Mouse (Mus musculus) ES-Bruce4 (cell line): ENCODE measurements around the gene Prkch. TPM values are rescaled to one million over a fixed set of nuclear protein-coding genes. Genes with fewer than 3 reads are reported as not detected.

Source experiments
- H3K27ac ChIP-seq: 2 replicates; pipeline ENCODE4 v1.5.1; 2012; ENCODE audit warnings: low read length, inconsistent platforms; ENCODE audit not compliant: insufficient read depth
- H3K27me3 ChIP-seq: 2 replicates; pipeline ENCODE4 v1.6.1; 2012; ENCODE audit warnings: mild to moderate bottlenecking, low read length, inconsistent platforms; ENCODE audit not compliant: control insufficient read depth, poor library complexity, insufficient read depth, severe bottlenecking
- H3K36me3 ChIP-seq: 2 replicates; pipeline ENCODE4 v1.6.1; 2012; ENCODE audit warnings: inconsistent platforms, mild to moderate bottlenecking, low read length, moderate library complexity; ENCODE audit not compliant: control insufficient read depth, poor library complexity, insufficient read depth, severe bottlenecking
- H3K4me1 ChIP-seq: one replicate; pipeline ENCODE4 v1.8.1; 2011; ENCODE audit warnings: low read length; ENCODE audit not compliant: control insufficient read depth, insufficient read depth
- H3K4me3 ChIP-seq: 2 replicates; pipeline ENCODE4 v1.5.1; 2011; ENCODE audit warnings: low read depth, mild to moderate bottlenecking, low read length
- H3K9ac ChIP-seq: 2 replicates; pipeline ENCODE4 v1.6.1; 2012; ENCODE audit warnings: low read depth, mild to moderate bottlenecking, inconsistent platforms; ENCODE audit not compliant: poor library complexity, severe bottlenecking
- H3K9me3 ChIP-seq: replicated peaks from 2 replicates; pipeline ENCODE4 v1.6.1; 2012; ENCODE audit warnings: mild to moderate bottlenecking, low read length, inconsistent platforms; ENCODE audit not compliant: control insufficient read depth, poor library complexity, insufficient read depth, severe bottlenecking
- CTCF ChIP-seq: IDR thresholded peaks from one replicate; pipeline ENCODE4 v1.8.1; 2011; ENCODE audit warnings: low read depth, low read length
- EP300 ChIP-seq: IDR thresholded peaks from 2 replicates; pipeline ENCODE4 v1.6.1; 2011; ENCODE audit warnings: low read depth, low read length; ENCODE audit not compliant: insufficient read depth
- POLR2A ChIP-seq: IDR thresholded peaks from one replicate; pipeline ENCODE4 v1.8.1; 2011; ENCODE audit warnings: low read length; ENCODE audit not compliant: insufficient read depth
- polyA plus RNA-seq: library from polyadenylated mRNA; stranded (reverse); fragments of >200 nt; gene quantifications from 2 replicates; pipeline ENCODE4 v1.2.4, GENCODE M21; 2011; ENCODE audit warnings: low read depth; ENCODE audit not compliant: missing spikeins, insufficient read depth, insufficient read length

Prkch gene
- polyA plus RNA-seq, 1 experiment: 1.8 TPM

DNA sequence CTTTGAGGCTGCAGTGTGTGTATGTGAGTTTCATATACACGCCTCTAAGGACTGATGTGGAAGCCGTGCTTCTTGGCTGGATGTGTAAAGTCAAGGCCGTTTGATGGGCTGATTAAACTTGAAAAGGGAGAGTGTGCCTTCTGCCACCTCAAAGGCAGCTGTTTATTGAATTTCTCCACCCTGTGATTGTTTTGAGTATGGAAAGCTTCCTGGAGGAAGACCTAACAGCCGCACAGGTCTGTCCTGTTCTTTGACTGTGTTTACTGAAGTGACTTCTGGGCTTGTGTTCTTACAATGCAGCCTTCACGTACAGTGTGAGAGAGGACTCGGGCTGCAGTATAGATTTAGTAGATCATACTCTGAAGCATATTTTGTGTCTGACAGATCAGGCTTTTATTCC lies 86.1 kb downstream of the Prkch start:
- H3K27ac ChIP-seq: no peak overlapping the region
- no peaks in the 10 kb centered on the region for H3K4me1 ChIP-seq
- H3K27me3 ChIP-seq: no peaks in the 10 kb centered on the region
- no peak for TF ChIP-seq EP300
- no peak for TF ChIP-seq POLR2A
- no peak for TF ChIP-seq CTCF
- no peak overlapping the region for H3K4me3 ChIP-seq
- H3K36me3 ChIP-seq: no peaks in the 10 kb centered on the region
- H3K9ac ChIP-seq: no peak overlapping the region
- H3K9me3 ChIP-seq: no peaks in the 10 kb centered on the region

- no peaks in the 10 kb centered on the region for H3K27me3 ChIP-seq
- no peak overlapping the region for H3K27ac ChIP-seq
- no peaks in the 10 kb centered on the region for H3K36me3 ChIP-seq
- no peak overlapping the region for H3K4me3 ChIP-seq
- no peak overlapping the region for H3K9ac ChIP-seq
- no peaks in the 10 kb centered on the region for H3K4me1 ChIP-seq
- H3K9me3 ChIP-seq: no peaks in the 10 kb centered on the region
- TF ChIP-seq CTCF (no peak), POLR2A (no peak), EP300 (no peak)
These were observed 86.9 kb downstream of the Prkch start for GRCm38 (mm10) chr12:73671540-73671939.

- H3K4me3 ChIP-seq: no peak overlapping the region
- H3K27me3 ChIP-seq: no peaks in the 10 kb centered on the region
- H3K9ac ChIP-seq: no peak overlapping the region
- H3K4me1 ChIP-seq: no peaks in the 10 kb centered on the region
- H3K36me3 ChIP-seq: no peaks in the 10 kb centered on the region
- H3K9me3 ChIP-seq: no peaks in the 10 kb centered on the region
- TF ChIP-seq POLR2A: no peak
- no peak for TF ChIP-seq EP300
- no peak for TF ChIP-seq CTCF
- H3K27ac ChIP-seq: no peak overlapping the region
These were observed 87.4 kb downstream of the Prkch start for GRCm38 (mm10) chr12:73672007-73672406.

DNA sequence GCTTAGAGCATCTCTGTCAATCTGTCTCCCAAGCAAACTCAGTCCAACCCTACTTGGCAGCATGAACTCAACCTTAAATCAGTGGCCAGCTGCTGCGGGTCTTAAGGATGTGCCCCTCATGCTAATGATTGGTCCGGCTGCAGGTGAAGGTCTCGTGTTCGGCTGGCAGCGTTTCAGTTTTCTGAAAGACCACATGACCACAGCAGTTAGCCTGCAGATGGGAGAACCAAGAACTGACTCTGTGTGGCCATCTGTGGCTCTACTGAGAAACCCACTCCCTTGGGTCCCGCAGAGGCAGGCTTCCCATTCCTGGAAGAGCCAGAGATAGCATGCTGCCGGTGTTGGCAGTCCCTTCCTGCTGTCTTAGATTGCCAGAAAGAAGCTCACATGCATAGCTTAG lies 89.2 kb downstream of the Prkch start:
- Histone ChIP-seq H3K4me3 (no peak overlapping the region), H3K9ac (no peak overlapping the region)
- no peak for TF ChIP-seq CTCF
- TF ChIP-seq EP300: no peak
- no peak for TF ChIP-seq POLR2A

DNA sequence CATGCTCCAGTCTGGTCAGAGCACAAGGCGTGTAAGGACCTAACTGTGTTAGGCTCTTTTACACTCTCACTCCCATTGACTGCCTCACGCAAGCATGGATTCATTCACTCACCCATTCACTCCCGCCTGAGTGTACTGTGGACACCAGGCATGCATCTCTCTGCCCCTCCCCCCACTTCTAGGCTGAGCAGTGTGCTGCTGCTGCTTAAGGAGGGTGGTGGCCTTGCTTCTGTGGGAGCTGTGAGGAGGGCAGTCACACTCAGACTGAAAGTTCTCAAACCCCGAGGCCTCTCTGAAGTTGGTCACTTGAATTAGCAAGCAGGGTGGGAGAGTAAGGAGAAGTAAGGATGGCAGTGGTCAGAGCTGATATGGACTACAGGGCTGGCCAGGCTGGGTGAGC lies 90.6 kb downstream of the Prkch start:
- no peak overlapping the region for H3K27ac ChIP-seq
- H3K4me3 ChIP-seq: no peak overlapping the region
- no peaks in the 10 kb centered on the region for H3K4me1 ChIP-seq
- no peak overlapping the region for H3K9ac ChIP-seq
- H3K27me3 ChIP-seq: no peaks in the 10 kb centered on the region
- H3K9me3 ChIP-seq: no peaks in the 10 kb centered on the region
- no peaks in the 10 kb centered on the region for H3K36me3 ChIP-seq
- TF ChIP-seq POLR2A: no peak
- no peak for TF ChIP-seq EP300
- TF ChIP-seq CTCF: no peak

More for the DNA sequence above, 89.2 kb downstream of the Prkch start:
- Histone ChIP-seq H3K36me3 (no peaks in the 10 kb centered on the region), H3K4me1 (no peaks in the 10 kb centered on the region), H3K27ac (no peak overlapping the region), H3K9me3 (no peaks in the 10 kb centered on the region), H3K27me3 (no peaks in the 10 kb centered on the region)

DNA sequence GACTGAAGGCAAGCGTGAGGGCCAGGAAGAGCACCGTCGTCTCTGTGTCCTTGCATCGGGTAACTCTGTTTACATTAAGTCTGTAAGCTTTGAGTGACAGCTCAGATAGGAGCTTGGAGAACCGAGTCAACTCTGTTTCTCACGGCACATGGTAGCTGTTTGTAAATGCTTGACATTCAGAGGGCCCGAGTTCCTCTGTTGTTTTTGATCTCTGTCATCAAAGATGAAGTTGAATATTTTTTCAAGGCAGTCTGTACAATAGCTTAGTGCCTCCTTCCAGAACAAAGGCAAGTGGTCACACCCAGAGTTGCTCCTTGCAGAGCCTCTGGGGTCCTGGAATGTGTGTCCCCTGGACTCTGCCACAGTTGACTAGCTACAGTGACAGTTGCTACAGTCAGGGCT lies 94.8 kb downstream of the Prkch start:
- Histone ChIP-seq H3K27ac (no peak overlapping the region), H3K27me3 (no peaks in the 10 kb centered on the region), H3K4me1 (no peaks in the 10 kb centered on the region), H3K9ac (no peak overlapping the region), H3K9me3 (no peaks in the 10 kb centered on the region), H3K4me3 (no peak overlapping the region), H3K36me3 (no peaks in the 10 kb centered on the region)
- TF ChIP-seq CTCF: no peak
- TF ChIP-seq POLR2A: no peak
- no peak for TF ChIP-seq EP300
